Mouse (Mus musculus) megakaryocyte, embryonic 14.5 days (primary cell): ENCODE data around the gene Crb2.

Source experiments
- FLI1 ChIP-seq: IDR thresholded peaks from 2 replicates; pipeline ENCODE4 v1.6.1; 2012; ENCODE audit warnings: low read length, inconsistent platforms, mixed read lengths
- GATA1 ChIP-seq: IDR thresholded peaks from 3 replicates; pipeline ENCODE4 v1.6.1; 2012; ENCODE audit warnings: mixed read lengths, low read length, inconsistent platforms, borderline replicate concordance

DNA sequence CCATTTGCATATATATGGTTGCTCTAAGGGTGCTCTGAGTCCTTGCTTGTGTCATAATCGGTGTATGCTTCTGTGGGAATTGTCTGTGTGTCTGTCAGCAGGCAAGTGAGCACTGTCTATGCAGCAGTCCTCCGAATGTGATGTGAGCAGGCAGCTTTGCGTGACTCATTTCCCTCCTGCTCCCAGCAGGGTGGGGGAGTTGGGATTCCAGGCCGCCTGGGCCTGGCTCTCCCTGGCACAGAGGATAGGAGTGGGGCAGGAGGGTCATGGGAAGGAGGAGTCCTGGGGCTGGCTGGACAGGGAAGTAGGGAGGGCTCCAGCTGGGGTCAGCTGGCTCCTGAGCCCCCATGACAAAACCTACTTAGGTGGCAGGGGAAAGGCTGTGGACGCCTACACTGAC is 8.4 kb downstream of the Crb2 start:
- TF ChIP-seq GATA1 (no peak), FLI1 (no peak)
